Mouse (Mus musculus): ENCODE data around the gene Nectin3. TPM values are rescaled to one million over a fixed set of nuclear protein-coding genes. Genes with fewer than 3 reads are reported as not detected.

Gene Nectin3
- total RNA-seq (2015) (0.07 TPM in 1 of 2 replicates, not detected in the other), total RNA-seq (2017) (0.08 TPM in 1 of 2 replicates, not detected in the other)

DNA sequence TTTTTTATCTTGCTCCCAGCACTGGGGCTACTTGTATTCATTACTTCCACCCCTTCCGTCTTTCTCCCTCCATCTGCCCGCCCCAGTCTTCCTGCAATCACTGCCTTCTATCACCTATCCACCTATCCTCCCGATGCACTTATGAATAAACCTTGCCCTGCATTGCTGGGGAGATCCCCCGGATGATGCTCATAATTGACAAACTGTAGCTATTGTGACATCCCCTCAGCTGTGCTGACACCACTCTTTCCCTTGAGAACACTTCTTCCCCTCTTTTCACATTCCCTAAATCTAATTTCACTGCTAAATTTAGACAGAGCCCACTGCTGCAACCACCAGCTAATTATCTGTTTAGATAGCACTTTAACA, at the start of gene Nectin3:
Gene Nectin3 (minus strand): TSS at position 105 of the 369 bp plus-strand sequence.
- no peak for ATAC-seq (ENCODE audit: poor library complexity, severe bottlenecking)

DNA sequence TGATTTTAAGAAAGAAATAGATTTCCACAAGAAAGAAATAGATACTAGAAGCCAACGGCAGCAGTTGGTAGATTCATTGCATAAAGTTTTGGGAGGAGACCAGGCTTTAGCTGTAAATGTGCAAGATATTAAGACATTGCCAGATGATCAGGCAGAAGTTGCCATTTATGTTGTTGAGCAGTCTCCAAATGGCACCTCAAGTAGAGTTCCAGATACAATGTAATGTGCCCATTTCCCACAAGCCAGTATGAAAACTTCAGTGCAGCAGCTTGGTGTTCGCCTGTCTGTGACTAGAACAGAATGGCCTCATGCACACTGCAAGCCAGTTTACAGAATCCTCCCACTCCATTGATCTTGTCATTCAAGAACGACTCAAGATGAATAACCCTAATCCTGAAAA, 39.8 kb upstream of the Nectin3 start:
- ATAC-seq (ENCODE audit: poor library complexity, severe bottlenecking) = no peak

DNA sequence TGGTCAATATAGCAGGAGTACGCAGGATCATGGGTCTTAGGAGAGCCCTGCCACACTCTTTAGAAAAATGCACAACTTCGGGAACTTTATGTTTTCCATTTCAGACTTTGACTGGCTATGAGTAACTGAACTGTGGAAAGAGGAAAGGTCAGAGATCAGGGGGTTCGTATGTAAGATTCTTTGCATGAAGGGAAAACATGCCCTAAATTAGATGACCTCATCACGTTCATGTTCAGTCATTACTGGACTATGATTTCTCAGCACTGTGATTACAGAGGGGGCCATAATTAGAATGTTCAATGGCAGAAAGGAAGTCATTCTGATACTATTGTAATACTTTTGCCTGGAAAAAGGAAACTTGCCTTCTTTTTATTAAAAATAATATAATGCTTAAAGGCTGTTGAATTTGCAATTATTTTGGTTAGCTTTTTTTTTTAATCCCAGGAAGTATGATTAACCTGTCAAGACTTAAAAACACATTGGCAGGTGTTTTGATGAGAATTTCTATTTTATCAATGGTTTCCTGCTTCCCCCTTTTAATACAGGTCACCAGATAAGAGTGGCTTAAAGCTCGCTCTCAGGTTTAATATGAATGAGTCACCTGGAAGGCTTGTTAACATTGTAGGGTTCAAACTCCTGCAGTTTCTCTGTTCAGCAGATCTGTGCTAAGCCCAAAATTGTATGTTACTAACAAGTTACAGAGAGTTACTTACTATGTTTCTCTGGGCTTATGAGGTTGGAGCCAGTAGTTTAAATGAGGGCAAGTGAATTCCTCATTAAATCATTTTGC, 34.3 kb upstream of the Nectin3 start:
- ATAC-seq (ENCODE audit: poor library complexity, severe bottlenecking) = no peak

DNA sequence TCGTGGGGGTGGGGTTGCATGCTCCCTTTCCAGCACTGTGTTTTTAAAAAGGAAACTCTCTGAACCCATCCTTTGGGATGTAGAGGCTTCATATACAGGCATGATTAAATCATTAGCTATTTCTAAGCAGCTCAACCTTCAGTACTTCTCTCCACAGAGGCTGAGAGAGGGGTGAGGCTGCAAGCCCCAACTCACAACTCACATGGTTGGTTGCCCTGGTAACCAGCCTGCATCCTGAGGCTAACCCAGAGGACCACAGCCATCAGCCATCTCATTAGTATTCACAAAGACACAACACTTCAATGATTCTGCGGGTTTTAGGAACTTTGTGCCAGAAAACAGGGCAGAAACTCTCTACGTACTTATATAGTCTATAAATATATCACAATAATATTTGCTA, 32.7 kb upstream of the Nectin3 start:
- ATAC-seq (ENCODE audit: poor library complexity, severe bottlenecking) = no peak

DNA sequence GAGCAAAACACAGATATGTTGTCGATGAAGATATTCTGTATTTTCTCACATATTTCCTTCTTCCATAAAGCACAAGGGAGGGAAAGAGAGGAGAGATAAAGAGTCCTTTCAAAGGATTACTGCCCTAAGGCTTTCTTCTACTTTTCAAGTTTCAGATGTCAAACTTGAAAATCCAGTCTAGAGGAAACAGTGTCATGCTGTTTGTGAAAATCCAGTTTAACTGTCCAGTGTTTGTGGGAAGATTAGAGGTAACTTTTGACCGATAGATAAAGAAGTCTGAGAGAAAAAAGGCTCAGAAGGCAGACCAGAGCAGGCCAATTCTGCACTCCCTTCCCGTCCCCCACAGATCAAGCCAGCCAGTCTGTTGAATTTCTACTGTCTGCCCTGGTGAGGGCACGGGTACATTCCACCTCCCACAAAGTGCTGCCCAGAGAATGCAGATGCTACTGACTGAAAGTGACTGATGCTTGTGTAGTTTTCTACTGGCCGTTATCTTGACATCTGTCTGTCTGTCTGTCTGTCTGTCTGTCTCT, 22.6 kb upstream of the Nectin3 start:
- ATAC-seq (ENCODE audit: poor library complexity, severe bottlenecking) = no peak

DNA sequence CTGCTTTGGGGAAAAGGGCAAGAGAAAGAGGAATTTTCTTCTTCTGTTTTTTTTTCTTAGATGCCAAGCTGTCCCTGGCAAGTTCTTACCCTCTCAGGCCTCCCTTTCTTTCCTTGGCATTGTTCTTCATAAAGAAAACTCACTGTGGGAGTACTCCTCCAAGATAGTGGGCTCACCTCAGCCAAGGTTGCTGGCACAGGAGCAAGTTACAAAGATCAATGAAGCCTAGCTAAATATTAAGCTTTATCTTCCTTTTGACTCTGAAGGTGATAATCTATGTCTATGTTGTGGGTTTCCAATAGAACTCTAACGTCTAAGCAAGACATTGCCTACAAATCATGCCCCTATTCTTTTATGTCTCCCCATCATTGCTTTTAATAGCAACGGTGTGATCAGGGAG, 21.3 kb upstream of the Nectin3 start:
- no peak for ATAC-seq (ENCODE audit: poor library complexity, severe bottlenecking)

DNA sequence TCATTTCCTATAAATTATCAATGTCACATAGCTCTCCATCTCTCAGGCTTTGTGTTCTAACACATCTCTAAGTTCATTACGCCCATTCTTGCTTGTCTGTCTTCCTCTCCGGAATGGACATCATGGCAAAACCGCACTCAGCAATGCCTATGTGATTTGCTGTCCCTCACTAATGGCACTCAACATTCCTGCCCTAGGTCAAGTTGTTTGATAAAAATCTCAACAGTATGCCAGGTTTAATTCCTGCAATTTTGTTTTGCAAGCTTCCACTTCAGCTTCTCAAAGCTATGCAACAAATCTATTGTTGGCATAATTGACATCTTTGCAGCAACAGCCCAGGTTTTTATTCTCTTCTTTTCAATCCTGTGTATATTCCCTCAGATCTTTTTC, 9.6 kb upstream of the Nectin3 start:
- ATAC-seq (ENCODE audit: poor library complexity, severe bottlenecking) = no peak

DNA sequence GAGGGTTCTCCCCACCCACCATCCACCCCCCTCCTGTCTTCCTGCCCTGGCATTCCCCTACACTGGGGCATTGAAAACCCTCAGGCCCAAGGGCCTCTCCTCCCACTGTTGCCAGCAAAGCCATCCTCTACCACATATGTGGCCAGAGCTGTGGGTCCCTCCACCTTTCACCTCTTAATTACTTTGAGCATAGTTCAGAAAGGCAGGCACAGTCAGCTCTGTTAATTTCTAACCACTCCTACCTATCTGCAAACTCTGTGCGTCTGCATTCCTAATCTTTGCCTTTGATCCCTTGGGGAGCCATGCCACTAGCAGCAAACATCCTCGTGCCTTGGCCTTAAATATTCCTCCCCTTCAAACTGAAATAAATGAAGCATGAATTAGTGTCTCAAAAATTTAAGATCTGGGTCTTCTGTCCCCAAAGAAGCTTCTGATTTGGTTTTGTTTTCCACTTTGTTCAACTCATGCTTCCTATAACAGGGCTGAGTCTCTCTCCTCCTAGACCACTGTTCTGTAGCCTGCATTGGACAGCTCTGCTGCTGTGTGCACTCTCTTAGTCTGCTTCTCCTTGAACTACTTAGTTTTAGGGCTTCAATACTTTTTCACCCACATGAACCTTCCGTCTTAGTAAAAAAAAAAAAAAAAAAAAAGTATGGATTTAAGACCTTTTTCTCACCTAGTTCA, 9.1 kb upstream of the Nectin3 start:
- ATAC-seq (ENCODE audit: poor library complexity, severe bottlenecking) = no peak

DNA sequence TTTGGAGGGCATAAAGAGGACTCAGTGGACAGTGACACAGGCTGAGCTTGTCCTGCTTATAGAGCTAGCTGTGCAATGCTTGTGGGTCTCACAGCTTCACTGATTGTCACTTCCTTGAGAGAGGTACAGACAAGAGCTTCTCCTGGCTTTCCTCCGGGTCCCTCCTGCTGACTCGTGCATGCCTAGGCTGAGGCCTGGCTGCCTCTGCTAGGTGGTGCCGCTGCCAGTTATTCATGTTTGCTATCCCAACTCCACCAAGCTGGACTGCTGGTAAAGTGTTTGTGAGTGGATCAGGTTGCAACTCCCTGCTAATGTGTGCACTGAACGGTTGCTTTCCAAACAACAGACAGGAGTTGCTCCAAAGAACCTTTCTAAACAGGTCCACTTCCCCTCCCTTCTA, 5.7 kb upstream of the Nectin3 start:
- no peak for ATAC-seq (ENCODE audit: poor library complexity, severe bottlenecking)

DNA sequence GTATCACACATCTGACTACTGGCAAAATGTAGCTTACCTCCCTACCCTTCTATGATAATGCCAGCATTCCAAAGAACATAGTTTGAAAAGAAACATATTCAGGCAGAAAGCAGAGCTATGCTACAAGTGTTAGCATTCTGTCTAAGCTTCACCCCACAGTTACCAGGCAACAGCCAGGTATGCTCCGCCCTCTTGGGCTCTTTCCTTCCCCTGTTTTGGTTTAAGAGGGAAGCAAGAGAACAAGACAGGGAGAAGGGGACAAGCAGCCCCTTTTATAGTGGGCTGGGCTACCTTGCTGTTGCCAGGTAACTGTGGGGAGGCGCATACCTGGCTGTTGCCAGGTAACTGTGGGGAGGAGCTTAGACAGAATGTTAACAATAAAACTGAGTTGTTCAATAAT, 4.0 kb upstream of the Nectin3 start:
- no peak for ATAC-seq (ENCODE audit: poor library complexity, severe bottlenecking)

DNA sequence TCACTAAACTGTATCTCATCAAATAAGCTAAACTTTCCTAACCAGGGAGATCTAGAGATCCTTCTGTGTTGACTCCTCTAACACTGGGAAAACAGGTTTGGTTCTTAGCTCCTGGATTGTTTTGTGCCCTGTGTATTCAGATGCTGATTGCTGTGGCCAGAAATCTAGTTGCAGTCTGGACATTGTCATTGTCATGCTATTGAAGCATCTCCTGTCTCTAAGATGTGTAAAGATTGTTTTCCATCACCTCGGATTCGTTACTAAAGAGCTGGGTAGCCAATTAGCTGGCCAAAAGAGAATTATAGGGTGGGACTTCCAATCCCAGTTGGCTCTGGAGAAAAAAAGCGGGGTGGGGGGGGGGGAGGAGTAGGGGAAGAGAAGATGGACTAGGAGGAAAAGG, 2.4 kb upstream of the Nectin3 start:
- no peak for ATAC-seq (ENCODE audit: poor library complexity, severe bottlenecking)

DNA sequence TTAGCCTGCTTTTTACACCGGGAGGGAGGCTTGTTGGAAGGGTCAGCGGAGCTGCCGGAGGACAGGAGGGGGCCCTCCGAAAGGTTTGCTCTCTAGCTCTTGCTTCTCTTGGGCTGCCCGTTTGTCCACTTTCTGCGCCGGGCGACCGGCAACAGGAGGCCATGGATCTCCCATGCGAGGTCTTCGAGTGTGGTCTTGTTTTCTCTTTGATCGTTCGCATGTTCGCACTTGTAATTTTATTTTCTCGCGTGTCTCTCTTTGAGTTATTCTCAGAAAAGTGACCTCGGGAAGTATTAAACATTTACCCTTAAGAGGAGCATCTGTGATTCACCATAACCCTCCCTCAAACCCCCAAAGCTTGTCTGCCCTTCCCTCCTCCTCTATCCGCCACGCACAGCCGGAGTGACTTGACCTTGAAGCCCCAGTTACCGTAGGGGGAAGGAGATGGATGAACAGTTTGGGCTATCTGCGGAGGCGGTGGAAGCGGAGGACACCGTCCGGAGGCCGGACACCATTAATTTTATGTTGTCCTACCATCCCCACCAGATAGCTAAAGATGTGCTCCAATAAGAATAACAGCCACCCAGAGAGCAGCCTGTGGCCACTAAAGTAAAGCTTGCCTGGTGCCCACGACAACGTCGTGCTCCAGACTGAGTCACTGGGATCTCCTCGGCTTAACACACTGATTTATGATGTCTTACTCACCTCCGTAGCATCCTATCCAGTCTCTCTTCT, 472 bp downstream of the Nectin3 start:
- peak; percentile 6; the same call in 1 of the 2 replicates for ATAC-seq (ENCODE audit: poor library complexity, severe bottlenecking)

DNA sequence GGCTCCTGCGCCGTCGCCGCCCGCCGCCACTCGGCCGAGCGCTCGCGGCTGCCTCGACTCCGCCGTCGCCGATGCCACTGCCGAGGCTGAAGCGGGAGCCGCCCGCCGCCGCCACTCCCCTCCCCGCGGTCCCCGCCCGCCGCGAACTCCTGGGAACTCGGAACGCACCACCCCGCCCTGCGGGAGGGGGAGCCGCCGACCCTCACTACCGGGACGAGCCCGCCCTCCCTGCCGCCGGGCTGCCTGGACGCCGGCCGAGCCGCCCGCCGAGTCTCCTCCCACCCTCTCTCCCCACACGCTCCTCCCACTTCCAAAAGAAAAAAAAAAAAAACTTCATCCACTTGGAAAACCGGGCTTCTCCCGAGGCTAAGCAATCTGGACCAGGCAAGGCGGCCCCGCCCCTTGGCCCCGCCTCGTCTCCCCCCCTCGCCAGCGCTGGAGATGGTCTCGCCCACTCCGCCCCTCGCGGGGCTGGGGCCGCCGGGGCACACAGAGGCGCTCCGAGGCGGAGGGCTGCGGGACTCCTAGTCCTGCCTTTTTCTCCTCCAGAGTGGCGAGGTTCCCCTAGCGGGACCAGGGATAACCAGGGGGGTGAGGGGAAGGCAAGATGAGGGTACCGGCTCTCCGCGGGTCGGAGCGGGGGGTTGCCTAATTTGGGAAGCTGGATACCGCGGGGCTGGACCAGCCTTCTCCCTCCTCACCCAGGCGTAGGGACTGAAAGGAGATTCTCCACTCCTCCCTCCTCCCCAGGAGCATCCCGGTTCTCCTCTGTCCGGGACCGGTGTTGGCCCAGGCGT, 1.2 kb downstream of the Nectin3 start:
- peak; percentile 46 for ATAC-seq (ENCODE audit: poor library complexity, severe bottlenecking)

DNA sequence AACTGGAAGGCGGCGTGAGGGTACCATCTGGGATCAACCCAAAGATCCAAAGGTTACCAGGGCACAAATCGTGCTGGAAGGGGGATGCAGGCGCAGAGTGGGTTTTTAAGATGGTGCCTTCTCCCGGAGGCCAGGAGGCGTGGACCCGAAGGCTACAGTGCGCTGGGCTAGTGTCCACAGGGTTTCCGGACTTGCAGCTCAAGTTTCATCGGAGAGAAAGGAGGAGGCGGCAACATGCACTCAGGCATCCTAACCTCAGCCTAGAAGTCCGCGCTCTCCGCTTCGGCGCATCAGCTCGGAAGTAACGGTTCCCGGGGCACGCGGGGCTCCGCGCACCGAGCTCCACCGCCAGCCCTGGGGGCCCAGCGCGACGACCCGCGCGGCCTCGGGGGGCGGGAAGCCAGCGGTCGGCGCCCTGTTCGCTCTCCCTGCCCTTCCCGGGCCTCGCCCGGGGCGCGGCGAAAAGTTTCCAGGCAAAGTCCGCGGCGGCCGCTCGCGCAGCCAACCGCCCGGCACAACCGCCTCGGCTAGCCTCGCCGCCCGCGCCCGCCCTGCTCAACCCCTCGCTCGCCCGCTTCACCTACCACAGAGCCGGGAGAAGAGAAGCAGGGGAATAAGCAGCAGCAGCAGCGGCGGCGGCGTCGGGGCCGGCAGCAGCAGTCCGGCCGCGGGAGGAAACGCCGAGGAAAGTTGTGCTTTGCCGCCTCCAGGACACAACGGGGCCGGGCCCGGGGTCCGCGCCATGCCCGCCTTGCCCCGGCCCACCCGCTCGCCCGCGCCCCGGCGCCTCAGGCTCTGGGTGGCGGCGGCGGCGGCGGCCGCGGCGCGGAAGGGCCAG, 2.1 kb downstream of the Nectin3 start:
- ATAC-seq (ENCODE audit: poor library complexity, severe bottlenecking) = no peak

DNA sequence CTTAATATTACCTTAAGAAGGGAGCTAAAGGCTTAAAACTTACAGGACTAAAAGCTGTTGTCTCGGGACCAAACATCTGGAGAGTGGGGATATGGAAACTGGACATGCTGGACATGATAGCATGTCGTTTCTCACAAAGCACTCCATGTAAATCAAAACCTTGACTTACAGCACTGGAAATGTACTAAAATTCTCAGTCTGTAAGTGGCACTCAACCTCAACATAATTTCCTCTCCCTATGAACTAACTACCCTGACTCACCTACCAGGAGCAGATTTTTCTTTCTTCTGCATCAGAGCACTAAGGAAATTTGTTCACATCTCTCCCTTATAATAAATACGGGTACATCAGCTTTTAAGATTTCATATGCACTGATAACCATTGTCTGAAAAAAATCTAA, 3.1 kb downstream of the Nectin3 start:
- no peak for ATAC-seq (ENCODE audit: poor library complexity, severe bottlenecking)

DNA sequence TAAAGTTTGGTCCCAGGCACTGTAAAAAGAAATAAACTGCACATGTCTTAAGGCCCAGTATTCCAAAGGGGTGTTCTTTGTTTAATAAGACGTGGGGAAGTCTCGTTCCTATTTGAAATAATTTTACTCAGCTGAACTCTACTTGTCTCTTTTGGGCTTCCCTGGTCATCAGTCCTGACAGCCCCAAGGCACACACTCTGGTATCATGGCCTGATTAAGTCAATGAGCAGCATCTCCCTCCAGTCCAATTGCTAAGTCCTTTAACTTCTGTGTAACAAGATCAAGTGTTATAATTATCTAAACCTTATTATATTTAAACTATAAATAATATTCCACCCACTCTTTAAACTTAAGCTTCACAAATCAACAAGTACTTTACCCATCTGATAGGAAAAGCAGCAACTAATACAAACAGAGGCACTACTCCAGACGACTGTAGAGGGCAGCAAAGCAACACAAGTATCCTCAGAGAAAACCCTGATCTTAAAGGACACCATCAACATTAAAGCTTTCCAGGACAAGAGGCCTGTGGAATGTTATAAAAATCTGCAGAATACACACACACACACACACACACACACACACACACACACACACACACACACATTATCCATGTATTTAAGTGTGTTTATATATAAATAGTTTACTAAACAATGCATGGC, 10.8 kb downstream of the Nectin3 start:
- no peak for ATAC-seq (ENCODE audit: poor library complexity, severe bottlenecking)

DNA sequence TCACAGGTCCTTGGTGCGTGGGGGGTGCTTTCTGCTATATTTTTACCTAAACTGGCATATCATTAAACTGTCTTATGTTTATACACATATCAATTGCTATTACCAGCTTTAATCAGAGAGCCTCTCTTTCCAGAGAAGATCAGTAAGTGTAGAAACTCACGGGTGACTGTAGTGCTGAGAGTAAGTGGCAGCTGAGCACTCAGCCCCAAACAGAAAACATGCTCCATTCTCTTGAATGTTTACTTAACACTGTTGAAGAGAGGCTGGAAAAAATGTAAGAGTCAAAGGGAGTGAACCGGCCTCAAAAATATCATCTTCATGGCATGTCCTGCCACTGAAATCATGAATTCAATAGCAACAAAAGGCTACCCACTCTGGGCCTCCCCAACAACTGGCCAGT, 21.0 kb downstream of the Nectin3 start:
- ATAC-seq (ENCODE audit: poor library complexity, severe bottlenecking) = no peak

DNA sequence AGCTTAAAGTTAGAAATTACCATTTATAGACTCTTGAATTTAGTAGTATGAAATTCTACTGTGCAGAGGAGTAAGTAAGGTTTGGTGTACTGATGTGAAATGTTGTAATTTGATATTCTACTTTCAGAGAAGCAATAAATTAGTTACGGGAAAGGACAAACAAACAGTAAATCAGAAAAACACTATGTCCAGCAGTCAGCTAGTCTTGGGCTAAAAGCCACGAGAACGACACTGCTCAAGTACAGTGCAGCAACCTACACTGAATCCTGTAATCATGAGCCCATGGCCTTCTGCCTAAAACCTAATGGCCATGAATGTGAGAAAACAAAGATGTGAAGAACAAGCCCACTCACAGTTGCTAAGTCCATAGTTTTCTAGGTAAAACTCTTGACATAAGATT, 46.9 kb downstream of the Nectin3 start:
- no peak for ATAC-seq (ENCODE audit: poor library complexity, severe bottlenecking)

DNA sequence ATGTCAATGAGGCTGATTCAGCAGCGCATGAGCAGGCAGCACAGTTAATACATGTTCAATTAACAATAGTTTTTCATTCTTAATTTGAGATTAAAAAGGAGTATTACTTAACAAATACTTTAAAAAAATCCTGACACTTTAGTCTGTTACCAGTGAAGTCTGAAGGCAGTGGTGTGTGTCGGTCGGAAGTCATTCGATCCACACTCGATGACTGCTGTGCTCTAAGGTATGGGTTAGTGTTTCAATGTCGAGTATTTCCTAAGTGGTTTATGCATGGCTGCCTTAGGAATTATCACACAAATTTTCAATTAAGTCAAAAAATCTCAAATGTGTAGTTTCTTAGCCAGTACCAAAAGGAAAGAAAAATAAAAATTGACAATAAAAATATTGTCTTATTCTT, 49.3 kb downstream of the Nectin3 start:
- ATAC-seq (ENCODE audit: poor library complexity, severe bottlenecking) = no peak
